In the genomic region with DNA sequence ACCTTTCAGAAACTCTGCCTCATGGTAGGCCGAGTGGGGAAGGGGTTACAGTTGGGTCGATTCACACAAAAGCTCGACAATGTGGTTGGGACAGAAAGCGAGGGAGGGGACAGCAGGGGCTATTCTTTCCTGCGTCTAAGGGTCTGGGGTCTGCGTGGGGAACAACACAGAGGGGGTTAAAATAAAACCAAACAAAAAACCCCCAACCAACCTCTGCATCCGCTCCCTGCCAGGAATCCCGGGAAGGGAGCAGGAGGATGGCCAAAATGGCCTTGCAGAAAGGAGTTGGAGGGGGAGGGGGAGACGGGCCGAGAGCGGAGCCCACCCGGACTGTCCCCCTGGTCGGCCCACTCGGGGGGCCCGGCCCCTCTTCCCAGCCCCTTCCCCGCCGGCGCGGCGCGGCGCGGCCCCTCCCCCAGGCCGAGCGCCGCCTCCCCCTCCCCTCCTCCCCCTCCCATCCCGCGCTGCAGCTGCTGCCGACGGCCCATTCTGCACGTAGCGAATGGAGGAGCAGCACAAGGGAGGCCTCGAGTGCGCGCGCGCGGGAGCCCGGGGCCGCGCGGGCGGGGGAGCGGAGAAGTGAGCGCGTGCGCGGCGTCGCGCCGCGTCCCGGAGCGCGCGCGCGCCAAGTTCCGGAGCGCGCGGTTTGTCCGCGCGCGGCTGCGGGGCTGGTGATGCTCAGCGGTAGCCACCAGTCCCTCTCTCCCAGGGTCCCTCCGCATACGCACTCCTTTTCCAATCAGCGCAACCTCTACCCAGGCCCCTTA, we compare ENCODE assay signal across 8 mouse cellular contexts. TPM values are rescaled to one million over a fixed set of nuclear protein-coding genes. Genes with fewer than 3 reads are reported as not detected.
A peak's percentile ranks its signal among the peaks of the same experiment; 100 is the strongest.
DNase-seq lines count a peak whose midpoint lies in the region; ATAC-seq and TF ChIP-seq lines count a peak whose summit lies in the region.

No protein-coding gene starts in this region.

- DNase-seq in cerebellum, adult 11 months = peak; percentile 91
- DNase-seq in forebrain, postnatal 0 days = peak; percentile 97
- peak; percentile 91 for DNase-seq in hindbrain, embryonic 10.5 days (ENCODE audit: low spot score)
- peak; percentile 84 to 93 for DNase-seq in layer of hippocampus, postnatal 14 days (ENCODE audit: low spot score in 2 of 2)
- peak; percentile 89 for DNase-seq in lung, postnatal 0 days (ENCODE audit: low spot score)
- peak; percentile 93 for DNase-seq in retina, adult 2 months (ENCODE audit: low read depth, low spot score)
- peak; percentile 59 to 76 for DNase-seq in urinary bladder, adult 18-20 months (ENCODE audit: low spot score in 2 of 2)

- no peaks in the 10 kb centered on the region for H3K27me3 ChIP-seq in ES-Bruce4 (ENCODE audit: control insufficient read depth, insufficient read depth, low read length, poor library complexity, severe bottlenecking)
- H3K27me3 ChIP-seq in forebrain, postnatal 0 days (ENCODE audit: insufficient read depth, low read length) = no peaks in the 10 kb centered on the region
- peaks cover 35% of the 10 kb centered on the region for H3K27me3 ChIP-seq in hindbrain, embryonic 10.5 days (ENCODE audit: insufficient read depth, poor library complexity, severe bottlenecking)
- H3K27me3 ChIP-seq in lung, postnatal 0 days (replicated peaks; ENCODE audit: insufficient read depth, low read length) = 0 out of 2 replicates have a peak, but pooled peaks cover 3% of the 10 kb centered on the region

- TF ChIP-seq EP300 in ES-Bruce4 (IDR thresholded peaks at IDR 0.05; ENCODE audit: insufficient read depth, low read depth, low read length) = peak; percentile 84
- no peak for TF ChIP-seq EP300 in lung, postnatal 0 days (IDR thresholded peaks at IDR 0.05)

- TF ChIP-seq CTCF in ES-Bruce4 (IDR thresholded peaks at IDR 0.05; ENCODE audit: low read depth, low read length) = no peak
- no peak for TF ChIP-seq CTCF in forebrain, postnatal 0 days (IDR thresholded peaks at IDR 0.05; ENCODE audit: low read depth)
- TF ChIP-seq CTCF in lung, postnatal 0 days (IDR thresholded peaks at IDR 0.05) = no peak

- H3K4me1 ChIP-seq in ES-Bruce4 (ENCODE audit: control insufficient read depth, insufficient read depth, low read length) = peaks cover 9% of the 10 kb centered on the region
- peaks cover 28% of the 10 kb centered on the region for H3K4me1 ChIP-seq in forebrain, postnatal 0 days (ENCODE audit: insufficient read depth)
- peaks cover 51% of the 10 kb centered on the region for H3K4me1 ChIP-seq in hindbrain, embryonic 10.5 days (replicated peaks)
- peaks cover 19% of the 10 kb centered on the region; the same call in 1 of the 2 replicates for H3K4me1 ChIP-seq in lung, postnatal 0 days (ENCODE audit: insufficient read depth, low read depth, low read length)

- peak overlapping the region; percentile 74 for H3K9ac ChIP-seq in ES-Bruce4 (ENCODE audit: low read depth, poor library complexity, severe bottlenecking)
- peak overlapping the region; percentile 75 for H3K9ac ChIP-seq in forebrain, postnatal 0 days
- 0 out of 2 replicates have a peak overlapping the region, but pooled peaks have one; percentile 9 for H3K9ac ChIP-seq in lung, postnatal 0 days (replicated peaks; ENCODE audit: low read depth)

- H3K4me3 ChIP-seq in ES-Bruce4 (ENCODE audit: low read depth, low read length) = peak overlapping the region; percentile 89
- peak overlapping the region; percentile 53 for H3K4me3 ChIP-seq in forebrain, postnatal 0 days (ENCODE audit: low read depth, low read length)
- peak overlapping the region; percentile 58 for H3K4me3 ChIP-seq in hindbrain, embryonic 10.5 days
- peak overlapping the region; percentile 57 for H3K4me3 ChIP-seq in lung, postnatal 0 days (ENCODE audit: low read depth, low read length)

- H3K9me3 ChIP-seq in ES-Bruce4 (replicated peaks; ENCODE audit: control insufficient read depth, insufficient read depth, low read length, poor library complexity, severe bottlenecking) = no peaks in the 10 kb centered on the region
- H3K9me3 ChIP-seq in forebrain, postnatal 0 days (ENCODE audit: low read length) = no peaks in the 10 kb centered on the region
- H3K9me3 ChIP-seq in hindbrain, embryonic 10.5 days = no peaks in the 10 kb centered on the region
- no peaks in the 10 kb centered on the region for H3K9me3 ChIP-seq in lung, postnatal 0 days (ENCODE audit: low read length)

- 0 out of 2 replicates have a peak overlapping the region, but pooled peaks have one; percentile 7 for H3K27ac ChIP-seq in ES-Bruce4 (ENCODE audit: insufficient read depth, low read length)
- peak overlapping the region; percentile 87 for H3K27ac ChIP-seq in forebrain, postnatal 0 days (ENCODE audit: low read depth, low read length)
- H3K27ac ChIP-seq in hindbrain, embryonic 10.5 days = peak overlapping the region; percentile 98
- peak overlapping the region; percentile 68 for H3K27ac ChIP-seq in lung, postnatal 0 days (ENCODE audit: low read length)

- H3K36me3 ChIP-seq in ES-Bruce4 (ENCODE audit: control insufficient read depth, insufficient read depth, low read length, poor library complexity, severe bottlenecking) = no peaks in the 10 kb centered on the region
- no peaks in the 10 kb centered on the region for H3K36me3 ChIP-seq in forebrain, postnatal 0 days (ENCODE audit: insufficient read depth)
- H3K36me3 ChIP-seq in hindbrain, embryonic 10.5 days = no peaks in the 10 kb centered on the region
- H3K36me3 ChIP-seq in lung, postnatal 0 days (ENCODE audit: insufficient read depth, low read length) = no peaks in the 10 kb centered on the region

- peak; percentile 84 for ATAC-seq in forebrain, postnatal 0 days
- ATAC-seq in lung, postnatal 0 days = peak; percentile 75

- WGBS in forebrain, postnatal 0 days = under 1% methylated on average over 60 of the region's 72 CpGs
- WGBS in hindbrain, embryonic 10.5 days = under 1% methylated on average over 70 of the region's 72 CpGs
- 2% methylated on average over 14 of the region's 72 CpGs for WGBS in lung, postnatal 0 days

- peak; percentile 42 for TF ChIP-seq POLR2A in ES-Bruce4 (IDR thresholded peaks at IDR 0.05; ENCODE audit: insufficient read depth, low read length)

- H3K4me2 ChIP-seq in forebrain, postnatal 0 days (ENCODE audit: low read depth) = peak overlapping the region; percentile 78
- peak overlapping the region; percentile 88 for H3K4me2 ChIP-seq in lung, postnatal 0 days (replicated peaks; ENCODE audit: low read depth, low read length)

RNA-seq across cellular contexts. Expression of a gene that starts 2.9 kb away (rescaled TPM):
- polyA plus RNA-seq in ES-Bruce4 (2011; ENCODE audit: insufficient read depth, insufficient read length, low read depth, missing spikeins) = not detected in 2 replicates
- not detected in 2 replicates for total RNA-seq in forebrain, postnatal 0 days (2014; rRNA removed)
- not detected in 2 replicates for polyA plus RNA-seq in forebrain, postnatal 0 days (2015; fragmentation: Nextera tagmentation; extraction: Ambion mirVana)
- polyA plus RNA-seq in hindbrain, embryonic 10.5 days (2016; fragmentation: Nextera tagmentation; extraction: Ambion mirVana) = 0.58 and 0.67 TPM in 2 replicates
- total RNA-seq in layer of hippocampus, postnatal 14 days (2021) = not detected
- polyA plus RNA-seq in lung, postnatal 0 days (2015; fragmentation: Nextera tagmentation; extraction: Ambion mirVana) = not detected in 2 replicates

RNA-seq across cellular contexts. Expression of a gene that starts 49.8 kb away (rescaled TPM):
- 112 and 129 TPM in 2 replicates for polyA plus RNA-seq in ES-Bruce4 (2011; ENCODE audit: insufficient read depth, insufficient read length, low read depth, missing spikeins)
- total RNA-seq in forebrain, postnatal 0 days (2014; rRNA removed) = 198 and 228 TPM in 2 replicates
- polyA plus RNA-seq in forebrain, postnatal 0 days (2015; fragmentation: Nextera tagmentation; extraction: Ambion mirVana) = 109 and 131 TPM in 2 replicates
- 60.5 and 83.5 TPM in 2 replicates for polyA plus RNA-seq in hindbrain, embryonic 10.5 days (2016; fragmentation: Nextera tagmentation; extraction: Ambion mirVana)
- 100 to 1,000 TPM; 219 to 224 TPM for total RNA-seq in layer of hippocampus, postnatal 14 days (2021)
- 78.5 and 88.2 TPM in 2 replicates for polyA plus RNA-seq in lung, postnatal 0 days (2015; fragmentation: Nextera tagmentation; extraction: Ambion mirVana)

RNA-seq across cellular contexts. Expression of a gene that starts 50.4 kb away (rescaled TPM):
- 31.8 and 42.7 TPM in 2 replicates for polyA plus RNA-seq in ES-Bruce4 (2011; ENCODE audit: insufficient read depth, insufficient read length, low read depth, missing spikeins)
- 25.3 and 40.2 TPM in 2 replicates for total RNA-seq in forebrain, postnatal 0 days (2014; rRNA removed)
- polyA plus RNA-seq in forebrain, postnatal 0 days (2015; fragmentation: Nextera tagmentation; extraction: Ambion mirVana) = 98.6 and 120 TPM in 2 replicates
- 146 and 150 TPM in 2 replicates for polyA plus RNA-seq in hindbrain, embryonic 10.5 days (2016; fragmentation: Nextera tagmentation; extraction: Ambion mirVana)
- 10 to 100 TPM; 36.4 to 43.5 TPM for total RNA-seq in layer of hippocampus, postnatal 14 days (2021)
- polyA plus RNA-seq in lung, postnatal 0 days (2015; fragmentation: Nextera tagmentation; extraction: Ambion mirVana) = 224 and 234 TPM in 2 replicates

Comparison
In these comparisons a context has a peak if more than half of its experiments do, and no peak if none do; other contexts are left out.
1. Peak in every context shown above with its lines: DNase-seq, ATAC-seq, H3K4me3 ChIP-seq and H3K27ac ChIP-seq.
2. H3K27ac ChIP-seq: peak in every context shown above with its lines; median percentile 98 in hindbrain, embryonic 10.5 days; 87 in forebrain, postnatal 0 days; 68 in lung, postnatal 0 days; 7 in ES-Bruce4.
3. H3K9ac ChIP-seq: peak in every context shown above with its lines; median percentile 75 in forebrain, postnatal 0 days; 74 in ES-Bruce4; 9 in lung, postnatal 0 days.